Mouse (Mus musculus): ENCODE data around the gene Szt2. TPM values are rescaled to one million over a fixed set of nuclear protein-coding genes. Genes with fewer than 3 reads are reported as not detected.

Szt2 gene
- polyA plus RNA-seq, 1 experiment from 2014 or later, result 8.5 TPM

GRCm38 (mm10) chr4:118401421-118401820 is 7.7 kb downstream of the Szt2 start:
- no peak overlapping the region for H3K4me3 ChIP-seq (replicated peaks)
- whole genome bisulfite sequencing, result 86% methylated on average over 3 of the region's 3 CpGs
- peaks cover 81% of the 10 kb centered on the region for H3K36me3 ChIP-seq
- no peaks in the 10 kb centered on the region for H3K27me3 ChIP-seq
- H3K4me1 ChIP-seq, result no peaks in the 10 kb centered on the region
- no peak for ATAC-seq (replicated peaks; ENCODE audit: low FRiP score)
- no peak overlapping the region for H3K27ac ChIP-seq
- no peak overlapping the region for H3K9ac ChIP-seq
- H3K9me3 ChIP-seq (replicated peaks), result no peaks in the 10 kb centered on the region
- no peak overlapping the region for H3K4me2 ChIP-seq

GRCm38 (mm10) chr4:118398400-118398799 is 10.7 kb downstream of the Szt2 start:
- ATAC-seq (replicated peaks; ENCODE audit: low FRiP score), result no peak
- Histone ChIP-seq H3K4me2 (no peak overlapping the region), H3K36me3 (peaks cover 96% of the 10 kb centered on the region), H3K9ac (no peak overlapping the region), H3K9me3 (replicated peaks) (no peaks in the 10 kb centered on the region), H3K27me3 (no peaks in the 10 kb centered on the region), H3K4me3 (replicated peaks) (no peak overlapping the region), H3K27ac (no peak overlapping the region), H3K4me1 (no peaks in the 10 kb centered on the region)
- 93% methylated on average over 6 of the region's 6 CpGs for WGBS

GRCm38 (mm10) chr4:118396433-118396832 is 12.6 kb downstream of the Szt2 start:
- 64% methylated on average over 3 of the region's 3 CpGs for WGBS
- no peak overlapping the region for H3K9ac ChIP-seq
- H3K27ac ChIP-seq, result no peak overlapping the region
- no peaks in the 10 kb centered on the region for H3K9me3 ChIP-seq (replicated peaks)
- H3K27me3 ChIP-seq, result no peaks in the 10 kb centered on the region
- H3K4me2 ChIP-seq, result no peak overlapping the region
- no peak overlapping the region for H3K4me3 ChIP-seq (replicated peaks)
- no peaks in the 10 kb centered on the region for H3K4me1 ChIP-seq
- ATAC-seq (replicated peaks; ENCODE audit: low FRiP score), result no peak
- H3K36me3 ChIP-seq, result peaks cover 97% of the 10 kb centered on the region

- 74% methylated on average over 4 of the region's 4 CpGs for WGBS
- ATAC-seq (replicated peaks; ENCODE audit: low FRiP score), result no peak
- Histone ChIP-seq H3K36me3 (peaks cover 97% of the 10 kb centered on the region), H3K27ac (no peak overlapping the region), H3K4me1 (no peaks in the 10 kb centered on the region), H3K4me3 (replicated peaks) (no peak overlapping the region), H3K9ac (no peak overlapping the region), H3K9me3 (replicated peaks) (no peaks in the 10 kb centered on the region), H3K4me2 (no peak overlapping the region), H3K27me3 (no peaks in the 10 kb centered on the region)
Observed at GRCm38 (mm10) chr4:118395289-118395688, 13.8 kb downstream of the Szt2 start.

GRCm38 (mm10) chr4:118394505-118394904 is 14.6 kb downstream of the Szt2 start:
- Histone ChIP-seq H3K9ac (no peak overlapping the region), H3K4me1 (no peaks in the 10 kb centered on the region), H3K27ac (no peak overlapping the region), H3K27me3 (no peaks in the 10 kb centered on the region), H3K4me2 (no peak overlapping the region), H3K4me3 (replicated peaks) (no peak overlapping the region), H3K36me3 (peaks cover 97% of the 10 kb centered on the region), H3K9me3 (replicated peaks) (no peaks in the 10 kb centered on the region)
- WGBS, result 90% methylated on average over 6 of the region's 6 CpGs
- no peak for ATAC-seq (replicated peaks; ENCODE audit: low FRiP score)

GRCm38 (mm10) chr4:118390146-118390545 is 18.9 kb downstream of the Szt2 start:
- Histone ChIP-seq H3K27me3 (no peaks in the 10 kb centered on the region), H3K4me3 (replicated peaks) (no peak overlapping the region), H3K4me2 (no peak overlapping the region), H3K4me1 (no peaks in the 10 kb centered on the region), H3K36me3 (peaks cover 100% of the 10 kb centered on the region), H3K27ac (no peak overlapping the region), H3K9ac (no peak overlapping the region), H3K9me3 (replicated peaks) (no peaks in the 10 kb centered on the region)
- WGBS, result 88% methylated on average over 11 of the region's 11 CpGs
- ATAC-seq (replicated peaks; ENCODE audit: low FRiP score), result no peak

- H3K27ac ChIP-seq, result no peak overlapping the region
- H3K27me3 ChIP-seq, result no peaks in the 10 kb centered on the region
- H3K4me3 ChIP-seq (replicated peaks), result no peak overlapping the region
- 93% methylated on average over 8 of the region's 8 CpGs for WGBS
- no peaks in the 10 kb centered on the region for H3K4me1 ChIP-seq
- H3K9ac ChIP-seq, result no peak overlapping the region
- H3K4me2 ChIP-seq, result no peak overlapping the region
- H3K9me3 ChIP-seq (replicated peaks), result no peaks in the 10 kb centered on the region
- H3K36me3 ChIP-seq, result peaks cover 99% of the 10 kb centered on the region
- ATAC-seq (replicated peaks; ENCODE audit: low FRiP score), result no peak
Observed at GRCm38 (mm10) chr4:118387316-118387715, 21.8 kb downstream of the Szt2 start.

- H3K9ac ChIP-seq, result no peak overlapping the region
- H3K9me3 ChIP-seq (replicated peaks), result no peaks in the 10 kb centered on the region
- H3K4me3 ChIP-seq (replicated peaks), result no peak overlapping the region
- H3K4me1 ChIP-seq, result no peaks in the 10 kb centered on the region
- ATAC-seq (replicated peaks; ENCODE audit: low FRiP score), result no peak
- H3K27me3 ChIP-seq, result no peaks in the 10 kb centered on the region
- H3K27ac ChIP-seq, result no peak overlapping the region
- H3K36me3 ChIP-seq, result peaks cover 97% of the 10 kb centered on the region
- H3K4me2 ChIP-seq, result no peak overlapping the region
- 91% methylated on average over 7 of the region's 7 CpGs for WGBS
Observed at GRCm38 (mm10) chr4:118383271-118383670, 25.8 kb downstream of the Szt2 start.

- no peaks in the 10 kb centered on the region for H3K9me3 ChIP-seq (replicated peaks)
- 93% methylated on average over 6 of the region's 6 CpGs for WGBS
- no peak for ATAC-seq (replicated peaks; ENCODE audit: low FRiP score)
- no peak overlapping the region for H3K4me2 ChIP-seq
- no peak overlapping the region for H3K9ac ChIP-seq
- H3K36me3 ChIP-seq, result peaks cover 98% of the 10 kb centered on the region
- no peak overlapping the region for H3K4me3 ChIP-seq (replicated peaks)
- H3K27me3 ChIP-seq, result no peaks in the 10 kb centered on the region
- H3K27ac ChIP-seq, result no peak overlapping the region
- H3K4me1 ChIP-seq, result no peaks in the 10 kb centered on the region
Observed at GRCm38 (mm10) chr4:118375999-118376398, 33.1 kb downstream of the Szt2 start.

GRCm38 (mm10) chr4:118371822-118372221 is 37.3 kb downstream of the Szt2 start:
- Histone ChIP-seq H3K9me3 (replicated peaks) (no peaks in the 10 kb centered on the region), H3K4me2 (no peak overlapping the region), H3K27ac (no peak overlapping the region), H3K27me3 (no peaks in the 10 kb centered on the region), H3K4me3 (replicated peaks) (no peak overlapping the region), H3K9ac (no peak overlapping the region), H3K36me3 (peaks cover 94% of the 10 kb centered on the region), H3K4me1 (no peaks in the 10 kb centered on the region)
- 91% methylated on average over 13 of the region's 13 CpGs for WGBS
- no peak for ATAC-seq (replicated peaks; ENCODE audit: low FRiP score)

- H3K27ac ChIP-seq, result no peak overlapping the region
- no peak for ATAC-seq (replicated peaks; ENCODE audit: low FRiP score)
- H3K27me3 ChIP-seq, result no peaks in the 10 kb centered on the region
- H3K4me3 ChIP-seq (replicated peaks), result no peak overlapping the region
- no peaks in the 10 kb centered on the region for H3K9me3 ChIP-seq (replicated peaks)
- no peak overlapping the region for H3K9ac ChIP-seq
- 63% methylated on average over 3 of the region's 3 CpGs for WGBS
- H3K36me3 ChIP-seq, result peaks cover 90% of the 10 kb centered on the region
- no peaks in the 10 kb centered on the region for H3K4me1 ChIP-seq
- H3K4me2 ChIP-seq, result no peak overlapping the region
Observed at GRCm38 (mm10) chr4:118368616-118369015, 40.5 kb downstream of the Szt2 start.

GRCm38 (mm10) chr4:118367551-118367950 is 41.5 kb downstream of the Szt2 start:
- H3K4me3 ChIP-seq (replicated peaks), result no peak overlapping the region
- no peak overlapping the region for H3K9ac ChIP-seq
- no peak overlapping the region for H3K27ac ChIP-seq
- no peaks in the 10 kb centered on the region for H3K9me3 ChIP-seq (replicated peaks)
- peaks cover 90% of the 10 kb centered on the region for H3K36me3 ChIP-seq
- H3K27me3 ChIP-seq, result no peaks in the 10 kb centered on the region
- H3K4me2 ChIP-seq, result no peak overlapping the region
- H3K4me1 ChIP-seq, result no peaks in the 10 kb centered on the region
- WGBS, result 87% methylated on average over 12 of the region's 12 CpGs
- no peak for ATAC-seq (replicated peaks; ENCODE audit: low FRiP score)

GRCm38 (mm10) chr4:118365991-118366390 is 43.1 kb downstream of the Szt2 start:
- Histone ChIP-seq H3K9ac (no peak overlapping the region), H3K27me3 (no peaks in the 10 kb centered on the region), H3K9me3 (replicated peaks) (no peaks in the 10 kb centered on the region), H3K4me3 (replicated peaks) (no peak overlapping the region), H3K4me2 (no peak overlapping the region), H3K27ac (no peak overlapping the region), H3K4me1 (no peaks in the 10 kb centered on the region), H3K36me3 (peaks cover 87% of the 10 kb centered on the region)
- no peak for ATAC-seq (replicated peaks; ENCODE audit: low FRiP score)
- WGBS, result 92% methylated on average over 14 of the region's 14 CpGs

Data from kidney, embryonic 15.5 days (tissue).